Comparison of ENCODE assay signal across 8 mouse cellular contexts in the genomic region with DNA sequence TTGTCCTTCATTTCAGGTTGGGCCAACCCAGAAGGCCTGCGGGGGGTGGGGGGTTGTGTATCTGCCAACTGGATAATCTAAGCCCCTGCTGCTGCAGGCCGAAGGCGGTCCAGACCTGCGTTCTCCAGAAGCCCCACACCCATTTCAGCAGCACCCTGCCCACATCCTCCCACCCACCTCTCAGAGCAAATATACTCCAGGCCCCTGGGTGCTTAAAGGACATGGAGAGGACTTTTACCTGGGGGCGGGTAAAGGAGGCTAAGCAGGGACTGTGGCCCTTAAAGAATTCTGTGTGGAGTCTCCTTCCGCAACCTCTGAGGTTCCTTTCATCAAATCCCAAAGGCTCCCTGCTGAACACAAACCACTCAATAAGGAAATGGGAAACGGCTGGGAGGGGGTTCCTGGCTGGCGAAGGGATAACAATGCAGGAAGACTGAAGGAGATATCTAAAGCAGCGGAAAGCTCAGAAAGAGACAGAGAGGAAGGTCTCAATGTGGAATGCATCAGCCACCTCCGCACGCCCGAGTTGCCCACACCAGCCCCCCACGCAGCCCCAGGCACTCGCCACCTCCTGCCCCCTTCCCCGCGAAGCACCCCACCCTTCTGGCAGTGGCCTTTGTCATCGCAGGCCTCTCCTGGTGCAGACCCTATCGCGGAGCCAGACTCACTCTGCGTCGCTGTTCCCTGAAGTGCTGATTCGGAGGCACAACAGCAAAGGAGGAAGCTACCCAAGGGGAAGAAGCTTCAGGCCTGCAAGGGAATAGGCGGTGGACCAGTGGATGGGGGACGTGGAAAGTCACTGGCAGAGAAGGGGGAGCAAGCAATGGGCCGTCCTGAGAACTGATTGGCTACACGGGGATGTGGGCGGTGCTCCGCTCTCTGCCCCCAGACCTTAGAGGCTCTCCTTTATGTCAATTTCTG. TPM values are rescaled to one million over a fixed set of nuclear protein-coding genes. Genes with fewer than 3 reads are reported as not detected.
A peak's percentile ranks its signal among the peaks of the same experiment; 100 is the strongest.
DNase-seq lines count a peak whose midpoint lies in the region; ATAC-seq and TF ChIP-seq lines count a peak whose summit lies in the region.

A gene (minus strand): TSS at position 798 of the 921 bp plus-strand sequence.

- WGBS in bone marrow, adult 2 months: 28% methylated on average over 28 of the region's 28 CpGs
- under 1% methylated on average over 26 of the region's 28 CpGs for WGBS in embryonic facial prominence, embryonic 14.5 days
- 1% methylated on average over 28 of the region's 28 CpGs for WGBS in limb, embryonic 10.5 days
- under 1% methylated on average over 28 of the region's 28 CpGs for WGBS in midbrain, embryonic 14.5 days
- 1% methylated on average over 28 of the region's 28 CpGs for WGBS in stomach, embryonic 16.5 days

- peak; percentile 100 for ATAC-seq in embryonic facial prominence, embryonic 14.5 days (ENCODE audit: low read depth)
- peak; percentile 100 for ATAC-seq in midbrain, embryonic 14.5 days (ENCODE audit: low FRiP score, low TSS enrichment)
- peak; percentile 98 for ATAC-seq in stomach, embryonic 16.5 days (ENCODE audit: insufficient read depth, low FRiP score)
- ATAC-seq in activated CD4-positive, CD25-positive, alpha-beta regulatory T cell, adult 4 months: no peak

- H3K9ac ChIP-seq in embryonic facial prominence, embryonic 14.5 days (ENCODE audit: low read depth, low read length): peak within 1 kb of the TSS; percentile 87
- peak within 1 kb of the TSS; percentile 97 for H3K9ac ChIP-seq in midbrain, embryonic 14.5 days (replicated peaks; ENCODE audit: low read length)
- H3K9ac ChIP-seq in stomach, embryonic 16.5 days (ENCODE audit: low read length): peak within 1 kb of the TSS; percentile 91

- no peaks in the 10 kb centered on the region for H3K4me1 ChIP-seq in bone marrow, adult 2 months (ENCODE audit: control insufficient read depth, insufficient read depth, low read length)
- H3K4me1 ChIP-seq in embryonic facial prominence, embryonic 14.5 days (ENCODE audit: control insufficient read depth, insufficient read depth, low read length): peaks cover 3% of the 10 kb centered on the region; the same call in 1 of the 2 replicates
- H3K4me1 ChIP-seq in limb, embryonic 10.5 days: 0 out of 2 replicates have a peak, but pooled peaks cover 10% of the 10 kb centered on the region
- H3K4me1 ChIP-seq in midbrain, embryonic 14.5 days (ENCODE audit: control insufficient read depth, insufficient read depth, low read length): peaks cover 24% of the 10 kb centered on the region
- H3K4me1 ChIP-seq in stomach, embryonic 16.5 days (ENCODE audit: control insufficient read depth, insufficient read depth, low read length): 0 out of 2 replicates have a peak, but pooled peaks cover 3% of the 10 kb centered on the region

- TF ChIP-seq POLR2A in bone marrow, adult 2 months (IDR thresholded peaks at IDR 0.05; ENCODE audit: borderline replicate concordance, control insufficient read depth, low read depth, low read length): no peak

- no peak for TF ChIP-seq CTCF in bone marrow, adult 2 months (IDR thresholded peaks at IDR 0.05; ENCODE audit: control insufficient read depth, insufficient read depth, low read length)

- no peaks in the 10 kb centered on the region for H3K36me3 ChIP-seq in embryonic facial prominence, embryonic 14.5 days (ENCODE audit: control insufficient read depth, insufficient read depth, low read length)
- H3K36me3 ChIP-seq in limb, embryonic 10.5 days: no peaks in the 10 kb centered on the region
- H3K36me3 ChIP-seq in midbrain, embryonic 14.5 days (ENCODE audit: control insufficient read depth, insufficient read depth, low read length): no peaks in the 10 kb centered on the region
- H3K36me3 ChIP-seq in stomach, embryonic 16.5 days (ENCODE audit: control insufficient read depth, insufficient read depth, low read length): no peaks in the 10 kb centered on the region

- peak; percentile 93 for DNase-seq in embryonic facial prominence, embryonic 14.5 days (ENCODE audit: low spot score)
- peak; percentile 74 for DNase-seq in heart, adult 8-10 months (ENCODE audit: low spot score)
- peak; percentile 53 to 57 for DNase-seq in kidney, adult 8-10 months
- peak; percentile 79 for DNase-seq in limb, embryonic 10.5 days (ENCODE audit: low spot score)
- DNase-seq in midbrain, embryonic 14.5 days: peak; percentile 92

- H3K27ac ChIP-seq in bone marrow, adult 2 months (ENCODE audit: control insufficient read depth, insufficient read depth, low read depth, low read length, poor library complexity): no peak within 1 kb of the TSS; the same call in 1 of the 2 replicates
- peak within 1 kb of the TSS; percentile 90 for H3K27ac ChIP-seq in embryonic facial prominence, embryonic 14.5 days (replicated peaks; ENCODE audit: low read depth, low read length)
- peak within 1 kb of the TSS; percentile 95 for H3K27ac ChIP-seq in limb, embryonic 10.5 days
- H3K27ac ChIP-seq in midbrain, embryonic 14.5 days (replicated peaks; ENCODE audit: low read depth, low read length): peak within 1 kb of the TSS; percentile 99
- peak within 1 kb of the TSS; percentile 93 for H3K27ac ChIP-seq in stomach, embryonic 16.5 days (ENCODE audit: low read length)

- no peaks in the 10 kb centered on the region for H3K27me3 ChIP-seq in embryonic facial prominence, embryonic 14.5 days (replicated peaks; ENCODE audit: control insufficient read depth, insufficient read depth, low read length)
- no peaks in the 10 kb centered on the region for H3K27me3 ChIP-seq in limb, embryonic 10.5 days (ENCODE audit: low read depth, poor library complexity, severe bottlenecking)
- H3K27me3 ChIP-seq in midbrain, embryonic 14.5 days (ENCODE audit: control insufficient read depth, insufficient read depth, low read length): no peaks in the 10 kb centered on the region
- no peaks in the 10 kb centered on the region for H3K27me3 ChIP-seq in stomach, embryonic 16.5 days (ENCODE audit: control insufficient read depth, insufficient read depth, low read length)

- H3K9me3 ChIP-seq in embryonic facial prominence, embryonic 14.5 days (ENCODE audit: control insufficient read depth, low read length): no peaks in the 10 kb centered on the region
- no peaks in the 10 kb centered on the region for H3K9me3 ChIP-seq in limb, embryonic 10.5 days (replicated peaks)
- H3K9me3 ChIP-seq in midbrain, embryonic 14.5 days (ENCODE audit: control insufficient read depth, low read length): no peaks in the 10 kb centered on the region
- no peaks in the 10 kb centered on the region for H3K9me3 ChIP-seq in stomach, embryonic 16.5 days (replicated peaks; ENCODE audit: control insufficient read depth, low read length)

- peak within 1 kb of the TSS; percentile 84 for H3K4me2 ChIP-seq in embryonic facial prominence, embryonic 14.5 days (ENCODE audit: low read depth, low read length)
- peak within 1 kb of the TSS; percentile 65 for H3K4me2 ChIP-seq in midbrain, embryonic 14.5 days (ENCODE audit: low read length)
- peak within 1 kb of the TSS; percentile 75 for H3K4me2 ChIP-seq in stomach, embryonic 16.5 days (ENCODE audit: low read depth, low read length)

- peak within 1 kb of the TSS; percentile 22 for H3K4me3 ChIP-seq in bone marrow, adult 2 months (replicated peaks; ENCODE audit: control insufficient read depth, low read depth, low read length)
- H3K4me3 ChIP-seq in embryonic facial prominence, embryonic 14.5 days (ENCODE audit: low read depth, low read length): peak within 1 kb of the TSS; percentile 83
- peak within 1 kb of the TSS; percentile 81 for H3K4me3 ChIP-seq in limb, embryonic 10.5 days
- peak within 1 kb of the TSS; percentile 84 for H3K4me3 ChIP-seq in midbrain, embryonic 14.5 days (replicated peaks; ENCODE audit: low read depth, low read length)
- peak within 1 kb of the TSS; percentile 87 for H3K4me3 ChIP-seq in stomach, embryonic 16.5 days (replicated peaks; ENCODE audit: low read length)

RNA-seq across cellular contexts. Expression of the gene that starts here (rescaled TPM):
- polyA plus RNA-seq in bone marrow, adult 2 months (2011; ENCODE audit: insufficient read depth, insufficient read length, low replicate concordance, missing spikeins): 0.36 and 1.2 TPM in 2 replicates
- 78.5 and 78.6 TPM in 2 replicates for polyA plus RNA-seq in embryonic facial prominence, embryonic 14.5 days (2014; fragmentation: Nextera tagmentation; extraction: Ambion mirVana)
- total RNA-seq in heart, adult 8-10 months (2022): 10 to 100 TPM in 1 of 4 experiments, 1 to 10 TPM in 3; 8.0 to 10.5 (median 9.3) TPM
- 61.5 and 88.8 TPM in 2 replicates for polyA plus RNA-seq in limb, embryonic 10.5 days (2016; fragmentation: Nextera tagmentation; extraction: Ambion mirVana)
- 199 and 236 TPM in 2 replicates for polyA plus RNA-seq in midbrain, embryonic 14.5 days (2014; fragmentation: Nextera tagmentation; extraction: Ambion mirVana)
- polyA plus RNA-seq in stomach, embryonic 16.5 days (2015; fragmentation: Nextera tagmentation; extraction: Ambion mirVana): 70.1 and 71.8 TPM in 2 replicates
- polyA plus RNA-seq in activated CD4-positive, CD25-positive, alpha-beta regulatory T cell, adult 4 months (2017; shearing (Covaris generic)): under 1 TPM in 1 of 2 experiments, not detected in 1; 0.28 TPM

Comparison
In these comparisons a context has a peak if more than half of its experiments do, and no peak if none do; other contexts are left out.
1. RNA of the gene that starts here (polyA plus RNA-seq): 199 to 236 TPM in midbrain, embryonic 14.5 days, 61.5 to 88.8 TPM in limb, embryonic 10.5 days, 78.5 to 78.6 TPM in embryonic facial prominence, embryonic 14.5 days and 70.1 to 71.8 TPM in stomach, embryonic 16.5 days; 0.36 to 1.2 TPM in bone marrow, adult 2 months and 0.28 TPM in activated CD4-positive, CD25-positive, alpha-beta regulatory T cell, adult 4 months; every median in the first group is over 10 times any median in the second.
2. H3K4me3 ChIP-seq: peak in every context shown above with its lines; median percentile 87 in stomach, embryonic 16.5 days; 84 in midbrain, embryonic 14.5 days; 83 in embryonic facial prominence, embryonic 14.5 days; 81 in limb, embryonic 10.5 days; 22 in bone marrow, adult 2 months.
3. Peak in every context shown above with its lines, with median percentiles within 50 percentile points of each other: DNase-seq, H3K4me2 ChIP-seq and H3K9ac ChIP-seq.